In the genomic region with DNA sequence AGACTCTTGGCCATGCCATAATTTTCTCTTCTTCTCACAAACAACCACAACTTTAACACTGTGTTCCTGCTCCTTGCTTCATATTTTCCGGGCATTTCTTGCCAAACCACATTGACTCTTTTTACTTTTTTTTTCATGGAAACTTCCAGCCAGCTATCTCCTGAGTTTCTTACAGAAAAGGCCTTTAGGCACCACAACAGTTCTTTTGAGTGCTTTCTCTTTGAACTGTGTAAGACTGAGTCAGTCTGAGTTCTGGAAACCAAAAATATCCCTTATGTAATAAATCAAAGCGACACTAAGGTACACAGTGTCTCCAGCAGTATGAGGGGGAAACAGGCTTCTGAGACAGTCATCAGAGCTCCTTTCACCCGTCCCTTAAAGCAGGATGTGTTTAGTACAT, we compare ENCODE assay signal across 17 mouse cellular contexts.
DNase-seq lines count a peak whose midpoint lies in the region; ATAC-seq and TF ChIP-seq lines count a peak whose summit lies in the region.
"Had no signal": no experiment of that assay in that cellular context is flagged by ENCODE, and none has a peak within 500 bp of the region (broad histone marks: within the 10 kb centered on the region; RNA-seq: fewer than 3 reads in every experiment).

No protein-coding gene starts in this region.

- no peak for TF ChIP-seq CTCF in stomach, postnatal 0 days (IDR thresholded peaks at IDR 0.05; ENCODE audit: low read depth)

- ATAC-seq in stomach, embryonic 14.5 days (ENCODE audit: insufficient number of reproducible peaks, insufficient read depth, low FRiP score, low read depth), result peak; percentile 58; the same call in 1 of the 2 replicates
- ATAC-seq in stomach, postnatal 0 days (ENCODE audit: low FRiP score, low TSS enrichment), result no peak
- ATAC-seq in granulocyte monocyte progenitor cell, adult 5-6 weeks (replicated peaks; ENCODE audit: poor library complexity, severe bottlenecking), result no peak

- no peaks in the 10 kb centered on the region for H3K27me3 ChIP-seq in stomach, embryonic 14.5 days (ENCODE audit: control insufficient read depth, insufficient read depth, low read length)
- H3K27me3 ChIP-seq in stomach, postnatal 0 days (ENCODE audit: control insufficient read depth, insufficient read depth, low read length), result no peaks in the 10 kb centered on the region
- H3K27me3 ChIP-seq: hindbrain, embryonic 15.5 days; limb, embryonic 12.5 days; megakaryocyte, embryonic 14.5 days; neural tube, embryonic 13.5 days had no signal

- TF ChIP-seq EP300 in stomach, postnatal 0 days (optimal IDR thresholded peaks at IDR 0.05), result no peak

- DNase-seq in embryo, embryonic 11 days, result peak; percentile 2
- no peak for DNase-seq in embryo, embryonic 9.5 days (ENCODE audit: extremely low spot score)
- DNase-seq in kidney, adult 9 months, result peak; percentile 6
- DNase-seq in kidney, adult 11 months, result no peak
- no peak for DNase-seq in stomach, postnatal 0 days (ENCODE audit: low spot score)
- DNase-seq in ovary, adult 18-20 months (ENCODE audit: low spot score), result no peak
- DNase-seq: adrenal gland, postnatal 10 days; cerebellum, adult 18-20 months; gastrocnemius, postnatal 10 days; thymus, postnatal 14 days had no signal

- no peaks in the 10 kb centered on the region for H3K4me1 ChIP-seq in stomach, embryonic 14.5 days (ENCODE audit: control insufficient read depth, insufficient read depth, low read length)
- no peaks in the 10 kb centered on the region for H3K4me1 ChIP-seq in stomach, postnatal 0 days (replicated peaks; ENCODE audit: control insufficient read depth, insufficient read depth)
- H3K4me1 ChIP-seq: hindbrain, embryonic 15.5 days; limb, embryonic 12.5 days; megakaryocyte, embryonic 14.5 days; neural tube, embryonic 13.5 days had no signal

- no peaks in the 10 kb centered on the region for H3K36me3 ChIP-seq in stomach, embryonic 14.5 days (ENCODE audit: control insufficient read depth, insufficient read depth, low read length)
- H3K36me3 ChIP-seq in stomach, postnatal 0 days (ENCODE audit: control insufficient read depth, insufficient read depth, low read length), result no peaks in the 10 kb centered on the region
- H3K36me3 ChIP-seq: hindbrain, embryonic 15.5 days; limb, embryonic 12.5 days; neural tube, embryonic 13.5 days had no signal

- no peak overlapping the region for H3K4me3 ChIP-seq in stomach, embryonic 14.5 days (ENCODE audit: low read depth, low read length)
- no peak overlapping the region for H3K4me3 ChIP-seq in stomach, postnatal 0 days (ENCODE audit: low read depth, low read length)
- H3K4me3 ChIP-seq: hindbrain, embryonic 15.5 days; layer of hippocampus, adult 2 months; limb, embryonic 12.5 days; megakaryocyte, embryonic 14.5 days; neural tube, embryonic 13.5 days had no signal

- H3K27ac ChIP-seq in stomach, embryonic 14.5 days (ENCODE audit: low read length), result peak overlapping the region; percentile 18; the same call in 1 of the 2 replicates
- no peak overlapping the region for H3K27ac ChIP-seq in stomach, postnatal 0 days (replicated peaks)
- H3K27ac ChIP-seq: hindbrain, embryonic 15.5 days; layer of hippocampus, adult 2 months; limb, embryonic 12.5 days; neural tube, embryonic 13.5 days had no signal

- H3K9ac ChIP-seq in stomach, embryonic 14.5 days (replicated peaks; ENCODE audit: low read depth, low read length), result no peak overlapping the region
- no peak overlapping the region for H3K9ac ChIP-seq in stomach, postnatal 0 days (ENCODE audit: low read length)
- H3K9ac ChIP-seq: hindbrain, embryonic 15.5 days; limb, embryonic 12.5 days; neural tube, embryonic 13.5 days had no signal

- no peak overlapping the region for H3K4me2 ChIP-seq in stomach, embryonic 14.5 days (replicated peaks; ENCODE audit: low read depth, low read length)
- H3K4me2 ChIP-seq in stomach, postnatal 0 days (replicated peaks; ENCODE audit: low read depth), result no peak overlapping the region
- H3K4me2 ChIP-seq: hindbrain, embryonic 15.5 days; limb, embryonic 12.5 days; neural tube, embryonic 13.5 days had no signal

- H3K9me3 ChIP-seq in stomach, embryonic 14.5 days (ENCODE audit: control insufficient read depth, low read depth, low read length), result no peaks in the 10 kb centered on the region
- no peaks in the 10 kb centered on the region for H3K9me3 ChIP-seq in stomach, postnatal 0 days (ENCODE audit: control insufficient read depth, low read length)
- H3K9me3 ChIP-seq: hindbrain, embryonic 15.5 days; limb, embryonic 12.5 days; megakaryocyte, embryonic 14.5 days; neural tube, embryonic 13.5 days had no signal

- WGBS in stomach, embryonic 14.5 days, result 30% methylated on average over 3 of the region's 3 CpGs
- WGBS in stomach, postnatal 0 days, result 19% methylated on average over 3 of the region's 3 CpGs

Comparison
In these comparisons a context has a peak if more than half of its experiments do, and no peak if none do; other contexts are left out.
1. DNase-seq: peak in embryo, embryonic 11 days (single experiment) and kidney, adult 9 months (single experiment); none in embryo, embryonic 9.5 days (single experiment), kidney, adult 11 months (single experiment), stomach, postnatal 0 days (single experiment) and ovary, adult 18-20 months (single experiment).